Mouse (Mus musculus): ENCODE results near the gene Strn3.

The Strn3 gene

DNA sequence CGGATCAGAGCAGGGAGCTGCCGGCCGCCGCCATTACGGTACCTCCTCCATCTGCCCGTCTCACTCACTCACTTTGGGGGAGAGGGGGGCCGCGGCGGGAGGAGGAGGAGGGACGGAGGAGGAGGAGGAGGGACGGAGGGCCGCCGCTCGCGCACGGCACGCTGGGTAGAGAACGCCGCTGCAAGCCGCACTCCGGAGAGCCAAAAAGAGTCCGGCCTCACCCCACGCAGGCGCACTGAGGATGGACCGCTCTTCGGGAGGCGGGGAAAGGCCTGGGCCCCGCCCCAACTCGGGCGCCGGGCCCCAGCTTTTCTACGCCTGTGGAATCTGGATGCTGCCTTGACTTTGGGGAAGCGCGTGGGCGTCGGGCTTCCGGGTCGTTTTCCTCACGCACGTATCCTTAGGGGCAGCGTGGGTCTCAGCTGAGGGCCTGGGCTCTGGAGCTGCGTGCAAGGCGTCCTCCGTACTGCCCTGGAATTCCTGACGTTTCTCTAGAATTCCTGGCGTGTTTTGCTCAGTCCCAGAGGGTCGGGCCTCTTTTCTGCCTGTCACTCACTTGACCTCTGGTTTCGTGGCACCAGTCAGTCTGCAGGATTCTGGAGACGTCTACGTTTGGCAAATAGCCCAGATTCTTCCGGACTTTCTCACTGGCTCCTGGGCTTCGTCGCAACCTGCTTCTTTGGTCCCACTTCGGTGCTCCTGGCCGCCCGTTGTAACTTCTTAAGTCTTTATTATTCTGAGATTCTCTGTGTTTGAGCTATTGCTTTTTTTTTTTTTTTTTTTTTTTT, at the start of gene Strn3:
Gene Strn3 (minus strand): TSS at position 53 of the 788 bp plus-strand sequence.
- peak; percentile 97 for DNase-seq (ENCODE audit: extremely low spot score)

DNA sequence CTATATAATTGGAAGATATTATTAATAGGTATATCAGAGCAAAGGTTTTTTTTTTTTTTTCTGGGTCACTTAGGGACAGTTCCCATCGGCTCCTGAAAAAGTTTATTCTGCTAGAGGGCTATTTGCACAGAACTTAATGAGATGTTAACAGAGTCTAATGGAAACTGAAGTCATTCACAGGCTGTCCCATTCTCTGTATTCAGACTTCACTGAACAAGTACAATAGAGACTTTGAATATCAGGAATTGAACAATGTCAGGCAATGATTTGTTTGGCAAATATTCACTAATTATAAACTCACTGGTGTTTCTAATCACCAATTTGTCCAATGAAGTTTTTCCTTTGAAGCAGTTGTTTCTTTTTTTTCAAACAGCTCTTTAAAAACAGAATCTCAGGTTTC, 45.1 kb upstream of the Strn3 start:
- DNase-seq (ENCODE audit: extremely low spot score), result no peak

DNA sequence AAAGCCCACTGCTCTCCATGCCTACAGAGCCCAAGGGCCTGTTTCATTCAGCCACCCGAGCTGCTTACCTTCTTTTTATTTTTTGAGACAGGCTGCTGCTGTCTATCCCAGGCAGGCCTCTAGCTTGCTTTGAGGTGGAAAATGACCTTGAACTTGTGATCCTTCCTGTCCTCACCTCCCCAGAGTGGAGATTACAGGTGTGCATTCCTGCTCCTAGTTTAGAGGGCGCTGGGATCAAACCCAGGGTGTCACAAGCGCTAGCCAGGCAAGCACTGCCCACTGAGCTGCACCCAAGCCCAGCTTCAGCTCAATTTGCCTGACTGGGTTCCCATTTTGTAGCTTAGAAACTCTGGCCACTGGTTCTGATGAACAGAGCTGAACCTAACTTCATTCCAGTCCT, 44.7 kb upstream of the Strn3 start:
- DNase-seq (ENCODE audit: extremely low spot score), result no peak

DNA sequence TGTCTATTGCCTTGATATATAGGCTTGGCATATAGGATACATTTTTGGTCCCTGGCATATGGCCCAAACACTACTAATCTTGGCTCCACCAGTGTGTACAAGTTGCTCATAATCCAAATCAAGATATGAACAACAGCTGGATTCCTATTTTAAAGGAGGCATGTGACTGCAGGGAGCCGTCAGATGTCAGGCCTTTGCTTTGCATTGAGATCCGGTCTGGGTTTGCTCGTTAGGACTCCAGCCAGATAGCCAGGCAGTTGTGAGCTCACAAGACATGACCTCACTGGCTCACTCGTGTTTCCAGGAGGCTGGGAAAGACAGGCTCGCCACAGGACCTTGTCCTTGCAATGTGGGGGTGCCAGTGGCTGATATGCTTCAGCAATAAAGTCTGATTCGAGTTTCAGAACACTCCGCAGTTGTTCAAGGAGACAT, 44.2 kb upstream of the Strn3 start:
- DNase-seq (ENCODE audit: extremely low spot score), result no peak

DNA sequence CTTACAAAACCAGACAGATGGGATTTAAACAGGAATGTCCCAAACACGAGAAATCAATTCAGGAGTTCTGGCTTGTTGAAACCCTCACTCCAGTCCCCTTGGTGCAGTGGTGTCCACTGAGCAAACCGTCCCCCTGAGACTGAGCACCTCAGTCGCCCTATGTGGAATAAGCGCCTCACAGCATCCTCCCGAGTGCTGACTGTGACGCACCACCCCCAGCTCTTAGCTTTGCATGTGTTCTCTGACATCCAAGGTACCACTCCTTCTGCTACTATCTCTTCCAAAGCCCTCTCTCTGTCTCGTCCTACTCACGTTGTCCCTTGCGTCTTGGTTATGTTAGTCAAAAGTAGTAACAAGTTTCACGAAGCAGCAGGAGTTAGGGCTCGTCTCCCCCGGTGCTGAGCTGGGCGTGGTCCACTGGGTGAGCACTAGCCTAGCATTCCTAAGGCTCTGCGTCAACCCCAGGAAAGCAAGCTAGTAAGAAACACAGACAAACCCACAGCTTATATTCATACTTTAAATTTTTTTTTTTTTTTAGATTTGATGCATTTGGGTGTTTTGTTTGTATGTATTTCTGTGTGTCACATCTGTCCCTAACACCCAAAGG, 43.0 kb upstream of the Strn3 start:
- DNase-seq (ENCODE audit: extremely low spot score), result no peak

DNA sequence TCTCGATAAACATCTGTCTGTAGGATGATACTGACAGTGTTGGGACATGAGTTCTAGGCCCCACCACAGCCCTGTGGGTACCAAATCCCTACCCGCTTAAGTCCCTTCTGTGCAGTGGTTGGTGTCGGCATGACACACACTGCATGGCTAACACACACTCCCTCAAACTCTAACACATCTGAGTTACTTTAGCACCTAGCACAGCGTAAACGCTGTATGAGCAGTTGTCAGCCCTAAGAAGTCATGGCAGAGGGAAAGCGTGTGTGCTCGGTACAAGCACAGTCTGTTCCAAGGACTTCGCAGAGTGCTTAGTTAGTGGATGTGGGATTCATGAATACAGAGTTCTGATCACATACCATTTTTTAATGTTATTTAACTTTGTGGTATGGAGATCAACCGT, 38.1 kb upstream of the Strn3 start:
- no peak for DNase-seq (ENCODE audit: extremely low spot score)

DNA sequence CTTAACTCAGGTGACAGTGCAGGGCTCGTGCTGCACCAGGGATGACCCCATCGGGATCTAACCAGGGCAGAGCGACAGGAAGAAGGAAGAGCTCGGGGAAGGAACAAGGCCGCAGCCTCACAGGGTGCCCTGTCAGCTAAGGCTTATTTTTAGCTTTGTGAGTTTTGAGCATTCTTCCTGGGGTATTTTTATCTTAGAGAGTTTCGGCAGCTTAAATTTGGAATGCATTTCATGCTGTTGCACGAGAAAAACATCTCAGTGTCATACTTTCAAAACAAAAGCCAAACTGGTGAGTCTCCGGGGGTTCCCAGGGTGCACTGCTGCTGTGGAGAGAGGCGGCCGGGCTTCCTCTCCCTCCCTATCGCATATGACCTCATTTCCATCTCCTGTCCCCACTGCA, 37.4 kb upstream of the Strn3 start:
- DNase-seq (ENCODE audit: extremely low spot score), result no peak

DNA sequence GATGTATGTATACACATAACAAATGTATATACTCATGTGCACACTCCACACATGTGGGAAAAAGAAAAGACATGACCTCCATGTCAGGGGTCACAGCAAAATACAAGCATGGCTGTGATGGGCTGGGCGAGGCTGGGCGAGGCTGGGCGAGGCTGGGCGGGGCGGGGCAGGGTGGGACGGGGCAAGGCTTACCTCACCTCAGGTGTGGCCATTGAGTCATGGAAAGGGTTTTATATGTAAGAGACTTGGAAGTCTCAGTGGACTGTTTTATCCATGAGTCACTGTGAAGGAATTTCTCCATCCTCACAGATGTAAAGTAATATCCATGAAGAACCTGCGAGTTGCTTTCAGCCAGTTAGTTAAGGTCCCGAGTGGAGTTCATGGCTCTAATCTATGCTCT, 30.1 kb upstream of the Strn3 start:
- no peak for DNase-seq (ENCODE audit: extremely low spot score)

DNA sequence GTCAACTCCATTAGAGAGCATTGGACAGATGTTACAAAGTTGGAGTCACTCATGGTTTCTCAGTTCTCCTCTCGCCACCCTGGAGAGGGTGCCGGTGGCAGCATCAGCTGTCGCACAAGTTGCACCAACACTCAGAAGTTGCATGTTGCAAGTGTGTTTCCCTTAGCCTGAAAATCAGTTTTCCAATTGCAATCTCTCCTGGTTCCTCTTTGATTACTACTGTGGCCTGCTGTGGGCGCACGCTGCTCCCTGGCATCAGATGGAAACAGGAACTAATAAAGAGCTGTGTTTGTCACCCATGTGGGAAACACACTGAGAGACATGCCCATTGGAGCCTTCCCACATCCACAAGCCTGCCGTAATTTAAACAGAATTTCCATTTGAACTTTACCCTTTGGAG, 26.9 kb upstream of the Strn3 start:
- DNase-seq (ENCODE audit: extremely low spot score), result no peak

DNA sequence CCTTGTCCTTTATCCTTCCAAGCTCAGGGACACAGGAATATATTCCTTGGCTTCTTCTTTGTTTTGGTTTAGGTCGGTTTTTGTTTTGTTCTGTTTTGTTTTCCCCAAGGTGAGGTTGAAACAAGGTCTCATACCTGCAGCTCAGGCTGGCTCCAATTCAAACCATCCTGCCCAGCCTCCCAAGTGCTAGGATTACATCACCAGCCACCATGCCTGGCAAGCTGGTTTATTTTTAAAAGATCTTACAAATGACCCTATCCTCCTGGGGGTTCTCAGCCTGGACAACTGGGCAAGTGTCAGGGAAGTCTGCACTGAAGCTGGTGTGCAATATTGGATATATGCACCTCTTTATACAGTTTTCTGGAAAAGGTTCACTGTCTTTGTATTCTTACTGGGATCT, 21.0 kb upstream of the Strn3 start:
- DNase-seq (ENCODE audit: extremely low spot score), result no peak

DNA sequence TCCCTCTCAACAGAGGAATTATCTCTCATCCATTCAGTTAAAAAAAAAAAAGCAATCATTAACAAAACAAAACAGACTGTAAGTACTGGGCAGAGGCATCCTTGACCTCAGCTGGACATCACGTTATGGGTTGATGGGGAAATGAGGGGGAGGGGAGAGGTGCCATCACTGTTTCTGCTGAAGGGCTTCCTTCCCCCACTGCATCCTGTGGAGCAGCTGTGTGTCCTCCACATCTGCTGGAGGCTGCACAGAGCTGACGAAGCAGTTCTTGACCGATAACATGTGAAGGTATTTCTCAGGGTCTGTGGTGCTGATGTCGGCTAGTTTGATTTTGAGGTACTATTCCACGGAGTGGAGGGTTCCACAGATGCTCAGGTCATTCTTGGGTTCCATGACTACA, 18.5 kb upstream of the Strn3 start:
- no peak for DNase-seq (ENCODE audit: extremely low spot score)

DNA sequence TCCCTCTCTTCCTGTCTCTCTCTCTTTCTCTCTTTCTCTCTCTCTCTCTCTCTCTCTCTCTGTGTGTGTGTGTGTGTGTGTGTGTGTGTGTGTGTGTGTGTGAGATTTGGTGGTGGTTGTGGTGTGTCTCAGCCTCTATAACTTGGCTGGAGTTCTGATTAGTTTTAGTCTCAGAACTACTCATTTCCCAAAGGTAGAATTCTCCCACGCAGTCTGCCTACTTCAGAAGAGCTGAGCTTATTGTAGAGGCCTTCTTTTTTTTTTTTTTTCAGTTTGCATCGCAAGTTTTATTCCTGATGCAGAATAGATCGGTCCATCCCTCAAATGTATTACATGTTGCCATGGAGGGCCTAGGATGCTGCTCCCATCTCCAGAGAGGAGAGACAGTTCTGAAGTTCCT, 18.0 kb upstream of the Strn3 start:
- no peak for DNase-seq (ENCODE audit: extremely low spot score)

DNA sequence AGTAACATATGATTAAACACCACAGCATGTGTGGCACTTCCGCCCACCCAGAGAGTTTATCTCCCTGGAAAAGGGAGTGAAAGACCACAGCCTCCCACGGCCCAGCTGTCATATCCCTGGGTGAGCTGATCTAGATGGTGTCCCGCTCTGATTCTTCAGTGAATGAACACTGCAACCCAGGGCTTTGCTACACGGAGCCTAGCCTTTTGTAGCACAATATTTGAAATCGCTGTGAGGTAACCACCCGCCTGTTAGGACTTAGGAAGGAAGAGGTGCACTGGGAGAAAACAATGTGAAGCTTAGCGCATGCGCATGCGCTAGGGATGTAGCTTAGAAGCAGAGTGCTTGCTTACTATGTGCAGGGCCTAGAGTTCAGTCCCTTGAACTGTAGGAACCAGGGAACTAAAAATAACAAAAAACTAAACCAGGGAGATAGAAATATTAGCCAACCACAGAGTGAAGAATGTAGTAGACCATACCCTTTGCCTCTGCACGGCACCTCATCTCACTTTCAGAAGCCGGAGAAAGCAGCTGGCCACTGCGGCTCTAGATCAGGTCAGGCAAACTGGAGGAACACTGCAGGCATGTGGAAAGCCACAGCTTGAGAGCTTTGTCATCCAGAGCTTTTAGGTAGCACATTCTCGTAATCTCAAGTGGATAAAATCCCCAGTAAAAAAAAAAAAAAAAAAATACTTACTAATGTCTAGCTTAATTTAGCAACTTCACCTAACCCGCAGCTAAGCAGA, 17.4 kb upstream of the Strn3 start:
- no peak for DNase-seq (ENCODE audit: extremely low spot score)

DNA sequence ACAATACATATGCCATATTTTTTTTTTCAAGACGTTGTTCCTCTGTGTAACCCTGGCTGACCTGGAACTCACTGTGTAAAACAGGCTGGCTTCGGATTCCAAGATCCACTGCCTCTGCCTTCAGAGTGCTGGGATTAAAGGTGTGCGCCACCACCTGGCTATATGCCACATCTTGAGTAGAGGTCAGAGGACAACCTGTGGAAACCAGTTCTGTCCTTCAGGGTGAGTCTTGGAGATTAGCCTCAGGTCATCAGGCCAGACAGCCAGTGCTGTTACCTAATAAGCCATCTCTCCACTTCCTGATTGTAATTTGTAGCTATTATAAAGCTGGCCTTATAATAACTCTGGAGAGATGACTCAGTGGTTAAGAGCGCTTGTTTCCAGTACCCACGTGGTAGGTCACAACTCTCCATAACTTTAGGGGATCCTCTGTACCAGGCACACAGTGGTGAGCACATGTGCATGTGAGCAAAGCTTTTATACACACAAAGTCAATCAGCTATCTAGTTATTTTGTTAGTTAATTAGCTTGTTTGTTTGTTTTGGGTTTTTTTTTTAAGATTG, 15.1 kb upstream of the Strn3 start:
- DNase-seq (ENCODE audit: extremely low spot score), result no peak

DNA sequence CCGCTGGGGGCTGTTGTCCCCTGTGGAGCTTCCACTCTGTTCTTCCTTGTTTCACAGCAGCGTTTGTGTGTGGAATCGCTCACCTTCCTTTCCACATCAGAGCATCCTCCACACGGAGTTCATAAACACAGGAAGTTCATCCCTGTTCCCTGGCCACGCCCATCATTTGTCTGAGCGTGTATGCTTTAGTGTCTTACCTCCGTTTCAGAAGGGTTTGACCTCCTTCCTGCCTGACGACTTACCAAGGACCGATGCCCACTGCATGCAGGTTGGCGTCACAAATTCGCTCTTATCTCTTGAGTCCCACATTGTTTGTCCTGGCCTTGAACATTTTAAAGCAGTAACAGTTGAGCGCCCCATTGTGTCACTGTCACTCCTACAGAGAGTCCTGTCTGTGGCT, 14.1 kb upstream of the Strn3 start:
- no peak for DNase-seq (ENCODE audit: extremely low spot score)

DNA sequence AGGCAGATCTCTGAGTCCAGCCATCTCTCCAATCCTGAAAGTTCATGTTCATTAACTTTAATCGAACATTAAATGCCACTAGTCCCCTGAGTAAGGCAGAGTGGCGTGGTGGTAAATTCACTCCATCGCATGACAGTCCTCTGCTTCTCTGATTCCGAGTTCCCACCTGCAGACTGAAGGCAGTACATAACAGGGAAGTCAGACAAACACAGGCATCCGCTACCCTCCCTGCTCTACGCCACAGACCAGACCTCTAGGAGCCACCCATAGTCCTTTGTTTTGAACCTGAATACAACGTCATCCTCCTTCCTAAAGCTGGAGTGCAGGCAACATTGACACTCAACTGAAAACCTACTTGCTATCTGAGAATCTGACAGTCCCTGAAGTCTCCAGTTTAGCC, 12.9 kb upstream of the Strn3 start:
- no peak for DNase-seq (ENCODE audit: extremely low spot score)

DNA sequence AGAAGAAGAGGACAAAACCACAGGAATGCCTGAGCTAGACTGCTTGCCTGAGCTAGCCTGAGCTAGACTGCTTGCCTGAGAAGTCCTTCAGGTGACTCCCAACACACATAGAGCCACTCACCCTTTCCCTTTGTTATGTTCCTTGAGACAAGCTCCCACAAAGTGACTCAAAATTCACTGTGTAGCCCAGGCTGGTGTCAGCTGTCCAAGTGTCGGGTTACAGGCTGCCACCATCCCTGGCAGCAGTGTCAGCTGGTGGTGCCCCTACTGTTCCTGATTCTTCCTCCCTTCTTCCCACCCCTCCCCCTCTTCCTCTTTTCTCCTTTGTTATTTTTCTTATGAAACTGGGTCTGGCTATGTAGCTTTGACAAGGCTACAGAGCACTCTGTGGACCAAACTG, 12.2 kb upstream of the Strn3 start:
- DNase-seq (ENCODE audit: extremely low spot score), result peak; percentile 31

DNA sequence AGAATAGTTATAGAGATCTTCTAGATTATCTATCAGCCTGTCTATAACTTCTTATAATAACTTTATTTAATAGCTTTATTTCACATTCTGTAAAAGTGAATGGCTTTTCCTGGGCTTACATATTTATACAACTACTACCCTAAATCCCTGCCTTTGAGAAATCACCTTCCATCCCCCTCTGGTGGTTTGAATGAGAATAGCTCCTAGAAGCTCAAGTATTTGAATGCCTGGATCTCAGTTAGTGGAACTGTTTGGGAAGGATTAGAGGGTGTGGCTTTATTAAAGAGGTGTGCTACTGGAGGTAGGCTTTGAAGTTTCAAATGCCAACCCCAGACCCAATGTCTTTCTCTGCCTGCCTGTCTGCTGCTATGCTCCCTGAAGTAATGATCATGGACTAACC, 10.0 kb upstream of the Strn3 start:
- no peak for DNase-seq (ENCODE audit: extremely low spot score)

DNA sequence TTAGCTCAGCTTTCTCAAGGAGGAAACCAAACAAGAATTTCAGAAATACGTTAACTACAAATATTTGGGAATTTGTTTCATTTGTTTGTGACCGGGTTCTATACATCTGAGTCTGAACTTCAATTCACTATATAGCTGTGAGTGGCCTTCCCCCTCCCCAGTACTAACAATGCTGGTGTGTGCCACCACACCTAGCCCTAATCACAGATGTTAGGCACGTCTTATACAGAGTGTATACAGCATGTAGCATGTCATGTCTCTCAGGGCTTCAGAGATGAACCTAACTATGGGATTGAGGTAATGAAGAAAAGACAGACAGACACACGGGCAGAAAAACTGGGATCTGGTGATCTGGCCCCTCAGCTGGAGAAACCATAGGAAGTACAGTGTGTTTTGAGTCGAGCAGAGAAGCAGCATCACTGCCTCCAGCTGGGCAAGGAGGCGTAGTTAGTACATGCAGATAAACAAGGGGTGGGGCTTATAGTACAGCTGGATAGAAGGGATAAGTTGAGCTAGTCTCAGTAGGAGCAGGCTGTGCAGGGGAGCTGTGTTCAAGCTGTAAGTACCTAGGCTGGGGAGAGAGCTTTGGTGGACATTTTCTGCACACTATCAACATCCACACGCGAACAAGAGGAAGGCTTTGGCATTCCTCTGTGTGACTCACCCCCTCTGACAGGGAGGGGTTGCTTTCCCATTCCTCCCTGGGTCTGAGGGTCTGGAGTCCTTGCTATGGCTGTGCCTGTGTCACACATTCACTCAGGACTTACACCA, 8.1 kb upstream of the Strn3 start:
- no peak for DNase-seq (ENCODE audit: extremely low spot score)

DNA sequence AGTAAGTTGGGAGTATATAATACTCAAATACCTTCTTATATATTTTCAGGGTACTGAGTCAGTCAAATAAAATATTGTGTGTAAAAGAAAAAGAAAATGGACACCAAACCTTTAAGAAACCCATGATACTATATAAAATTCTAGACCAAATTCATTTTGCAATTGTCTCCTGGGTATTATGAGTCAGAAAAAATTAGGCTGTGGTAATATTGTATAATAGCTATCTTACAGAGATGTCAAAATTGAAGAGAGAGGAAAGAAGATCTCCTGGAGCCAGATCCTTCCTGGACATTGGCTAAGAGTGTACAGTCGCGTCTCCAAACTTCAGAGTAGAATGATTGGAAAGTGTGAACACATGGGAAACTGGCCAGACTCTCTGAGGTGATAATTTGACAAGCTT, 4.5 kb upstream of the Strn3 start:
- no peak for DNase-seq (ENCODE audit: extremely low spot score)

DNA sequence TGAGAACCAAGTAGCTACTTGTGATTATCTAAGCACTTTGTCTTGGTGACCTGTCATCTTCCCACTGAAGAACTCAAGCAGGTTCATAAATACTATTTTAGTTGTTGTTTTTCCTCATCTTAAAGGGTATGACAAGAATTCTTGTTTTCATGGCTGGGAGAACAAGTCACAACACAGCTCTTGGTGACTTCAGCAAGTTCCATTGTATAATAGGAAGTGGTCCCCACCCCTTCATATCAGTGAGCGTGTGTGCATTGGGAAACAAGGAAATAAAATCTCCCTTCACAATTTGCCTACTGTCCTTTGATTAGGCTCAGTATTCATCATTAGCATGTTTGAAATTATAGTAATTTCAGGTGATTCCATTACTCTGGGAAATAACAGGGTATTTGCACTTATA, 3.3 kb upstream of the Strn3 start:
- DNase-seq (ENCODE audit: extremely low spot score), result no peak

DNA sequence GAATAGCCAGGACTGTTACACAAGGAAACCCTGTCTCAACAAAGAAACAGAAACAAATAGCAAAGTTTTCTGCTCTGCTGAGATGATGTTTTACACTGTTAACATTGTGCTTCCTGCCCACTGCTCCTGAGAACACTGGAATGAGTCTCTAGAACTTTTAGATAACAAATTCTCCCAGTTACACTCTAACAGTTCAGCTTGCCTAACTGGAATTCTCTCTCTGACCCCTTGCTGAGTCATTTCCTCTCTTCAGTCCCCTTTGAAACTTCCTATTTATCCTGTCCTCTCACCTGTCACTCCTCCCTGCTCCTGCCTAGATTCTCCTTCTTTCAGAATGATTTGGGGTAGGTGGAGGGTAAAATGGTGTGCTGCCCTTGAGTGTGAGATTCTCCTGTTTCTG, 2.4 kb upstream of the Strn3 start:
- no peak for DNase-seq (ENCODE audit: extremely low spot score)
